8 mouse cellular contexts compared by ENCODE assay signal in the genomic region with DNA sequence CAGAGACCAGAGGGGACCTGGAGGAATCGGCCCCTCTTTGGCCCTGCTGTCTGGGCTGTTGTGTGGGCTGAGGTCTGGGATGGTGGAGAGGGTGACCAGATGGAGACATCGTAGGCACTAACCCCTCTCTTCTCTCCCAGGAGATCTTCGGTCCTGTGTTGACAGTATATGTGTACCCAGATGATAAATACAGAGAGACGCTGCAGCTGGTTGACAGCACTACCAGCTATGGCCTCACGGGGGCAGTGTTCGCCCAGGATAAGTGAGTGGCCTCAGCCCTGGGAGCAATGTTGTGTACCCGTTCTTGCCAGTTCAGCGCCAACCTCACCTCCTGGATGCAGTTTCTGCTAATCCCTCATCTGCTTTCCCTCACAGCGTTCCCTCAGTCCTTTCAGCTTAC. TPM values are rescaled to one million over a fixed set of nuclear protein-coding genes. Genes with fewer than 3 reads are reported as not detected.
A peak's percentile ranks its signal among the peaks of the same experiment; 100 is the strongest.
DNase-seq lines count a peak whose midpoint lies in the region; ATAC-seq and TF ChIP-seq lines count a peak whose summit lies in the region.

No protein-coding gene starts in this region.

- no peaks in the 10 kb centered on the region for H3K9me3 ChIP-seq in kidney, embryonic 16.5 days (ENCODE audit: low read length)
- no peaks in the 10 kb centered on the region for H3K9me3 ChIP-seq in intestine, embryonic 15.5 days
- no peaks in the 10 kb centered on the region for H3K9me3 ChIP-seq in limb, embryonic 14.5 days (ENCODE audit: control insufficient read depth, low read length)

- peaks cover 36% of the 10 kb centered on the region for H3K4me1 ChIP-seq in kidney, embryonic 16.5 days (ENCODE audit: insufficient read depth, low read length)
- H3K4me1 ChIP-seq in intestine, embryonic 15.5 days (replicated peaks) = peaks cover 15% of the 10 kb centered on the region
- H3K4me1 ChIP-seq in limb, embryonic 14.5 days (ENCODE audit: control insufficient read depth, insufficient read depth, low read length) = peaks cover 10% of the 10 kb centered on the region

- H3K36me3 ChIP-seq in kidney, embryonic 16.5 days (ENCODE audit: insufficient read depth, low read length) = peaks cover 30% of the 10 kb centered on the region
- H3K36me3 ChIP-seq in intestine, embryonic 15.5 days = no peaks in the 10 kb centered on the region
- H3K36me3 ChIP-seq in limb, embryonic 14.5 days (ENCODE audit: control insufficient read depth, insufficient read depth, low read length) = peaks cover 11% of the 10 kb centered on the region

- ATAC-seq in kidney, embryonic 16.5 days (ENCODE audit: low FRiP score, low TSS enrichment) = no peak
- peak; percentile 27; the same call in 1 of the 2 replicates for ATAC-seq in intestine, embryonic 15.5 days
- ATAC-seq in limb, embryonic 14.5 days (ENCODE audit: low FRiP score, low read depth) = no peak; the same call in 1 of the 2 replicates

- H3K9ac ChIP-seq in kidney, embryonic 16.5 days (replicated peaks; ENCODE audit: low read length) = no peak overlapping the region
- no peak overlapping the region for H3K9ac ChIP-seq in intestine, embryonic 15.5 days
- H3K9ac ChIP-seq in limb, embryonic 14.5 days (ENCODE audit: low read depth, low read length, severe bottlenecking) = no peak overlapping the region

- DNase-seq in kidney, adult 11 months = peak; percentile 55
- peak; percentile 74 for DNase-seq in cerebellum, adult 9-11 months
- peak; percentile 57 to 72 for DNase-seq in frontal cortex, postnatal 10 days (ENCODE audit: low spot score in 2 of 2)
- peak; percentile 69 for DNase-seq in limb, embryonic 14.5 days (ENCODE audit: low spot score)
- DNase-seq in neural tube, embryonic 10.5 days (ENCODE audit: extremely low spot score, low spot score) = peak; percentile 91
- DNase-seq in telencephalon, adult 2 months (ENCODE audit: low read depth, low spot score) = peak; percentile 19

- H3K27ac ChIP-seq in kidney, embryonic 16.5 days (ENCODE audit: low read length) = no peak overlapping the region
- no peak overlapping the region for H3K27ac ChIP-seq in intestine, embryonic 15.5 days
- no peak overlapping the region for H3K27ac ChIP-seq in limb, embryonic 14.5 days (replicated peaks; ENCODE audit: low read depth, low read length)

- TF ChIP-seq POLR2A in limb, embryonic 14.5 days (IDR thresholded peaks at IDR 0.05; ENCODE audit: borderline replicate concordance, extremely low read depth, insufficient read depth, insufficient read length) = no peak

- H3K4me3 ChIP-seq in kidney, embryonic 16.5 days (ENCODE audit: low read length) = no peak overlapping the region
- H3K4me3 ChIP-seq in intestine, embryonic 15.5 days (replicated peaks) = no peak overlapping the region
- no peak overlapping the region for H3K4me3 ChIP-seq in limb, embryonic 14.5 days (replicated peaks; ENCODE audit: low read length)

- peaks cover 24% of the 10 kb centered on the region for H3K27me3 ChIP-seq in kidney, embryonic 16.5 days (ENCODE audit: insufficient read depth, low read length)
- peaks cover 12% of the 10 kb centered on the region for H3K27me3 ChIP-seq in intestine, embryonic 15.5 days (replicated peaks)
- peaks cover 10% of the 10 kb centered on the region for H3K27me3 ChIP-seq in limb, embryonic 14.5 days (ENCODE audit: control insufficient read depth, insufficient read depth, low read length)

- no peak overlapping the region for H3K4me2 ChIP-seq in kidney, embryonic 16.5 days (replicated peaks; ENCODE audit: low read depth, low read length)
- H3K4me2 ChIP-seq in intestine, embryonic 15.5 days (replicated peaks) = no peak overlapping the region
- no peak overlapping the region for H3K4me2 ChIP-seq in limb, embryonic 14.5 days (replicated peaks; ENCODE audit: low read depth, low read length, severe bottlenecking)

- 21% methylated on average over 9 of the region's 9 CpGs for WGBS in kidney, embryonic 16.5 days
- WGBS in intestine, embryonic 15.5 days = 15% methylated on average over 9 of the region's 9 CpGs
- WGBS in limb, embryonic 14.5 days = 20% methylated on average over 9 of the region's 9 CpGs

RNA-seq across cellular contexts. Expression of a gene that starts 9.4 kb away (rescaled TPM):
- not detected in 2 replicates for polyA plus RNA-seq in kidney, embryonic 16.5 days (2015; fragmentation: Nextera tagmentation; extraction: Ambion mirVana)
- not detected in 2 replicates for polyA plus RNA-seq in intestine, embryonic 15.5 days (2015; fragmentation: Nextera tagmentation; extraction: Ambion mirVana)
- polyA plus RNA-seq in limb, embryonic 14.5 days (2012; rRNA removed) = 0.04 and 0.05 TPM in 2 replicates
- polyA plus RNA-seq in limb, embryonic 14.5 days (2014; fragmentation: Nextera tagmentation; extraction: Ambion mirVana) = not detected in 2 replicates

RNA-seq across cellular contexts. Expression of a gene that starts 21.3 kb away (rescaled TPM):
- polyA plus RNA-seq in kidney, embryonic 16.5 days (2015; fragmentation: Nextera tagmentation; extraction: Ambion mirVana) = 133 and 149 TPM in 2 replicates
- 14.4 and 17.1 TPM in 2 replicates for polyA plus RNA-seq in intestine, embryonic 15.5 days (2015; fragmentation: Nextera tagmentation; extraction: Ambion mirVana)
- polyA plus RNA-seq in limb, embryonic 14.5 days (2012; rRNA removed) = 21.9 and 25.6 TPM in 2 replicates
- 21.9 and 23.0 TPM in 2 replicates for polyA plus RNA-seq in limb, embryonic 14.5 days (2014; fragmentation: Nextera tagmentation; extraction: Ambion mirVana)

RNA-seq across cellular contexts. Expression of a gene that starts 41.0 kb away (rescaled TPM):
- not detected in 2 replicates for polyA plus RNA-seq in kidney, embryonic 16.5 days (2015; fragmentation: Nextera tagmentation; extraction: Ambion mirVana)
- polyA plus RNA-seq in intestine, embryonic 15.5 days (2015; fragmentation: Nextera tagmentation; extraction: Ambion mirVana) = not detected in 2 replicates
- polyA plus RNA-seq in limb, embryonic 14.5 days (2012; rRNA removed) = 0.03 TPM in 1 of 2 replicates, not detected in the other
- not detected in 2 replicates for polyA plus RNA-seq in limb, embryonic 14.5 days (2014; fragmentation: Nextera tagmentation; extraction: Ambion mirVana)

Comparison
In these comparisons a context has a peak if more than half of its experiments do, and no peak if none do; other contexts are left out.
1. DNase-seq: peak in every context shown above with its lines; median percentile 91 in neural tube, embryonic 10.5 days; 74 in cerebellum, adult 9-11 months; 69 in limb, embryonic 14.5 days; 64 in frontal cortex, postnatal 10 days; 55 in kidney, adult 11 months; 19 in telencephalon, adult 2 months.